Mouse (Mus musculus) kidney, embryonic 14.5 days (tissue): ENCODE measurements around the gene Elf5. TPM values are rescaled to one million over a fixed set of nuclear protein-coding genes. Genes with fewer than 3 reads are reported as not detected.

Experiments used
- ATAC-seq: fragments of 200-750 bp; cut with Nextera tagmentation; 2 replicates; pipeline ENCODE4 v1.8.0; 2017; ENCODE audit warnings: moderate number of reproducible peaks, mild to moderate bottlenecking, moderate TSS enrichment, moderate library complexity; ENCODE audit not compliant: low FRiP score, low TSS enrichment
- H3K27ac ChIP-seq: fragments of 300-500 bp; sonication (generic); 2 replicates; pipeline ENCODE4 v1.5.1; 2014; ENCODE audit warnings: low read depth, mild to moderate bottlenecking, low read length, moderate library complexity, mixed read lengths
- H3K27me3 ChIP-seq: fragments of 300-500 bp; sonication (generic); 2 replicates; pipeline ENCODE4 v1.6.1; 2014; ENCODE audit warnings: mild to moderate bottlenecking, low read length; ENCODE audit not compliant: control insufficient read depth, insufficient read depth
- H3K36me3 ChIP-seq: fragments of 300-500 bp; sonication (generic); 2 replicates; pipeline ENCODE4 v1.6.1; 2014; ENCODE audit warnings: low read length, mixed read lengths; ENCODE audit not compliant: control insufficient read depth, insufficient read depth
- H3K4me1 ChIP-seq: fragments of 300-500 bp; sonication (generic); 2 replicates; pipeline ENCODE4 v1.6.1; 2014; ENCODE audit warnings: low read length, mixed read lengths; ENCODE audit not compliant: control insufficient read depth, insufficient read depth
- H3K4me2 ChIP-seq: fragments of 300-500 bp; sonication (generic); replicated peaks from 2 replicates; pipeline ENCODE4 v1.6.1; 2014; ENCODE audit warnings: low read depth, mild to moderate bottlenecking, low read length
- H3K4me3 ChIP-seq: fragments of 300-500 bp; sonication (generic); 2 replicates; pipeline ENCODE4 v1.5.1; 2014; ENCODE audit warnings: mild to moderate bottlenecking, low read length
- H3K9ac ChIP-seq: fragments of 300-500 bp; sonication (generic); 2 replicates; pipeline ENCODE4 v1.6.1; 2014; ENCODE audit warnings: low read depth, mild to moderate bottlenecking, low read length, moderate library complexity
- H3K9me3 ChIP-seq: fragments of 300-500 bp; sonication (generic); 2 replicates; pipeline ENCODE4 v1.6.1; 2016; ENCODE audit warnings: low read length; ENCODE audit not compliant: control insufficient read depth
- WGBS: fragments of 180-500 bp; shearing (Covaris S2); extraction: QIAGEN DNeasy Blood & Tissue Kit; methylation state at CpG from one replicate; pipeline ENCODE4 v1.1.7; 2014; 5-methylcytosine and 5-hydroxymethylcytosine counted together
- polyA plus RNA-seq: library from polyadenylated mRNA; unstranded; fragments of >200 nt; fragmentation: Nextera tagmentation; extraction: Ambion mirVana; gene quantifications from 2 replicates; pipeline ENCODE4 v1.2.1, GENCODE M21; 2014

Gene Elf5
- polyA plus RNA-seq, 1 experiment from 2014 or later = 2.9 TPM

DNA sequence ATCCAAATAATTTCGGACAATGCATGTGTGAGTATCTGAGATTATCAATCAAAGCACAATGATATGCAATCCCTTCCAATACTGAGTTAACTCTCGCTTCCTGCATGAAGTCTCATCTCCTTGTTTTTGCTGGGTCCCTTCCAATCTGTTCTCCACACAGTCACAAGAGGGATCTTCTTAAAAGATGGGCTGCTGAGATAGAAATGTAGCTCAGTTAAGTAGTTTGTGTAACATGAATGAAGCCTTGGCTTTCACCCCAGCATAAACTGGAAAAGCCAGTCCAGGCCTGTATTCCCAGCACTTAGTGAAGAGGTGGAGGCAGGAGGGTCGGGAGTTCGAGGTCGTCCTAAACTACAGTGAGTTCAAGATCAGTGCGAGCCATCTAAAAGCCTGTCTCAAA lies 34.8 kb downstream of the Elf5 start:
- H3K9me3 ChIP-seq = no peaks in the 10 kb centered on the region
- WGBS = 94% methylated on average over 6 of the region's 6 CpGs

DNA sequence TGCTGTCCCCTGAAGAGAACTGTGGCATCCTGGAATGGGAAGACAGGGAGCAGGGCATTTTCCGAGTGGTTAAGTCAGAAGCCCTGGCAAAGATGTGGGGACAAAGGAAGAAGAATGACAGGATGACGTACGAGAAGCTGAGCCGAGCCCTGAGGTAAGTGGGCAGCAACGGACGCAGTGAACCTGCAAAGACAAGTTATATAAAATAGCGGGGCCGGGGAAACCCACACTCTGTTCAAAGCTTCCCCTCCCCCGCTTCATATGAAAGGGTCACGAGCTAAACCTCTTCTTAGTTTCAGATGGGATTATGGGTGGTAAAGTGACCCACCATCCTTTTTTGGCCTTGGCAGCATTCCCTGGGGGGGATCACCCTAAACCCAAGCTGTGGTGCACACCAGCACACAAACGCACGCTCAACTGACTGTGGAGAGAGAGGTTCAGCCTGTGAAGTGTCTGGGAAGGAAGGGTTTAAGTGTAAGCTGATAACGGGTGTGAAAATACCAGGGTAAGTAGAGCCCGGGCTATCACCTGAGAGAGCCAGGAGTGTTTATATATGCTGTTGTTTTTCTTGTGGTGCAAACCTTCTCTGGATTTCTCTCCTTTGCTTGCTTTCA lies 37.6 kb downstream of the Elf5 start:
- Histone ChIP-seq H3K9ac (no peak overlapping the region), H3K9me3 (no peaks in the 10 kb centered on the region), H3K4me1 (no peaks in the 10 kb centered on the region; the same call in 1 of the 2 replicates), H3K27me3 (no peaks in the 10 kb centered on the region), H3K4me3 (no peak overlapping the region), H3K27ac (no peak overlapping the region), H3K36me3 (peaks cover 10% of the 10 kb centered on the region), H3K4me2 (peak overlapping the region; percentile 23)
- WGBS = 19% methylated on average over 14 of the region's 14 CpGs
- ATAC-seq = peak; percentile 69

More for the DNA sequence above, 34.8 kb downstream of the Elf5 start:
- Histone ChIP-seq H3K27ac (no peak overlapping the region), H3K9ac (no peak overlapping the region), H3K4me1 (no peaks in the 10 kb centered on the region; the same call in 1 of the 2 replicates), H3K36me3 (no peaks in the 10 kb centered on the region), H3K4me2 (no peak overlapping the region), H3K4me3 (no peak overlapping the region), H3K27me3 (no peaks in the 10 kb centered on the region)
- no peak for ATAC-seq

DNA sequence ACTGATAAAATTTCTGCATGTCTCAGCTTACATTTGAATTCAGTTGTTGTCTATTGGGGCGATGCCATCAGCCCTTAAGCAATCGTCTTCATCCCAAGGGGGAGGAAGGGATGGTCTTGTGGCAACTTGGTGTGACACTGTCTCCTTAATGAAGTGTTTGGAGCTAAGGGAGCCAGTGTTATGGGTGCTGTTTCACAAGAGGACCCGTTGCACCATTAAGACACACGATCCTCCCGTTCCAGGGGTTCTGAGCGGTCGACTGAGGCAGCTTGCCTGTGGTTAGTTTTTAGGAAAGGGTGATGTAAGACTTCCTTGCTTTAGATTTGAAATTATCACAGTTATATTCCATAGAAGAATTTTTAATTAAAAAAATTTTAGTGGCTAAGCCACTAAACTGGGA lies 38.3 kb downstream of the Elf5 start:
- Histone ChIP-seq H3K36me3 (peaks cover 17% of the 10 kb centered on the region), H3K27me3 (no peaks in the 10 kb centered on the region), H3K4me2 (no peak overlapping the region), H3K9me3 (no peaks in the 10 kb centered on the region), H3K9ac (no peak overlapping the region), H3K27ac (no peak overlapping the region), H3K4me1 (no peaks in the 10 kb centered on the region; the same call in 1 of the 2 replicates), H3K4me3 (no peak overlapping the region)
- WGBS = 40% methylated on average over 7 of the region's 7 CpGs
- ATAC-seq = no peak

DNA sequence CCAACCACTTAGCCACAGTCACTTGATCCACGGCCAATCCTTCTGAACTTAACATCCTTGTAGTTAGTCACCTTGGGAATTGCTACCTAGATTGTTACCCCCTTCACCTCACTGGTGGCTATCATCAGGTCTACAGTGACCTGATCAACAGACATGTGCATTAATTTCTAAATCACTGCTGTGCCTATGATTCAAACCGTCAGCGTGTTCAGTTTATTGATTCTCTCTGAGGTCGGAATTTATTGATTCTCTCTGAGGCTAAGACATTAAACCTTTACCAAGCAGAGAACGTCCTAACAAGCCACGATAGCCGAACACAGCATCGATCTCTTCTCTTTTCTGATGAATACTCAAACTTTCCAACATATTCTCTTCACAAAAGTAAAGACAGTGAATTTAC lies 38.8 kb downstream of the Elf5 start:
- ATAC-seq = no peak
- H3K9ac ChIP-seq = no peak overlapping the region
- H3K27me3 ChIP-seq = no peaks in the 10 kb centered on the region
- no peaks in the 10 kb centered on the region for H3K9me3 ChIP-seq
- H3K4me3 ChIP-seq = no peak overlapping the region
- H3K4me2 ChIP-seq = no peak overlapping the region
- no peak overlapping the region for H3K27ac ChIP-seq
- no peaks in the 10 kb centered on the region; the same call in 1 of the 2 replicates for H3K4me1 ChIP-seq
- WGBS = 83% methylated on average over 8 of the region's 8 CpGs
- peaks cover 21% of the 10 kb centered on the region for H3K36me3 ChIP-seq

DNA sequence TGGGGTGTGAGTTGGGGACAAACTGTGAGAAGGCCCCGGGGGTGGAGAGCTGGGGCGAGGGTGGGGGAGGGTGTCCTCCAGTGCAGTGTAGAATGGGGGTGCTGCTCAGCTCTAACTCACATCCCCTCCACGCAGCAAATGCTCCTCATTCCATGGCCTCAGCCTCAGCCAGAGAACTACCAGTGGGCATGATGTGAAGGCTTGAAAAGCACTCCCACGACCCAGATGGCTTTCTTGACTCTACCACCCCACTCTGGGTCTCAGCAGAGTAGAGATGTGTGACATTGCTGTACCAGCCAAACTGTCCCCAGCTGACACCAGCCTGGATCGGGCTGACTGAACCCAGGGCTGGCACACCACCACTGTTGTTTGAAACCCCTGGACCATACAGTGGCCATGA lies 41.1 kb downstream of the Elf5 start:
- no peak overlapping the region for H3K4me2 ChIP-seq
- H3K4me1 ChIP-seq = no peaks in the 10 kb centered on the region; the same call in 1 of the 2 replicates
- H3K4me3 ChIP-seq = no peak overlapping the region
- no peak overlapping the region for H3K9ac ChIP-seq
- H3K36me3 ChIP-seq = peaks cover 33% of the 10 kb centered on the region
- no peak overlapping the region for H3K27ac ChIP-seq
- no peaks in the 10 kb centered on the region for H3K9me3 ChIP-seq
- H3K27me3 ChIP-seq = no peaks in the 10 kb centered on the region
- ATAC-seq = no peak
- 84% methylated on average over 5 of the region's 5 CpGs for WGBS

DNA sequence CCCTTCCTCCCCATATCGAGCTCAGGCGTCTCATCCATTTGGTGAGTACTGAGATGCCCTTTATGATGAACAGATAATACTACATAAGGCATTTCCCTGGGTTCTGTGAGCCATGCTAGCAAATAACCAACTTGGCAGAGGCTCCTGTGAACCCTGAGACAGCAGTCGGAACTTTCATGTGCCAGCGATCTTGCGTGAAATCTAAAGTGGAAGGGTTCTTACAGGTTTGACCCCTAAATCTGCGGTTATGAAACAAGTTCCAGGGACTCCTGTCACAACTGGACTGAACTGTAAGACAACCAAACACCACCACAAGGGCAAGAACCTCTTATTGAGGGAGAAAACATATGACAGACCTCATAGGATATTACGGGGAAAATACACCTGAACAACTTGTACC lies 44.3 kb downstream of the Elf5 start:
- no peaks in the 10 kb centered on the region for H3K27me3 ChIP-seq
- no peak overlapping the region for H3K4me2 ChIP-seq
- no peaks in the 10 kb centered on the region for H3K4me1 ChIP-seq
- H3K4me3 ChIP-seq = no peak overlapping the region
- no peak overlapping the region for H3K27ac ChIP-seq
- no peak overlapping the region for H3K9ac ChIP-seq
- no peak for ATAC-seq
- peaks cover 50% of the 10 kb centered on the region for H3K36me3 ChIP-seq
- WGBS = 93% methylated on average over 7 of the region's 7 CpGs
- no peaks in the 10 kb centered on the region for H3K9me3 ChIP-seq

DNA sequence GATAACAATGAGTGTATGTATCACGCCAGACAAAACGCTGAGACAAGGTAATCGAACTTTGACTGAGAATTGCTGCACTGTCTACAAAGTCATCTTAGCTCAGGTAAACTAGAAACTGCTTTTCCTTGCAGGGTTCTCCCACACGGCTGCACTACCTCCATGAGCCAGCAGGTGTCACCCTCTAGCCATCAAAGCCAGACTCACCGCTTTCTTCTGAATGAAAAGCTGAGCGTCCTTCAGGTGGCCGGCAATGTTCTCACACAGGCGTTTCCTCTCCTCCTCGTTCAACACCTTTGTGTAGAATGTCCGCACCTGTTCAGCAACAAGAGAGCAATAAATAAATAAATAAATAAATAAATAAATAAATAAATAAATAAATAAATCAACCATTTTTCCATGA lies 45.2 kb downstream of the Elf5 start:
- Histone ChIP-seq H3K4me1 (no peaks in the 10 kb centered on the region), H3K9ac (no peak overlapping the region), H3K27me3 (no peaks in the 10 kb centered on the region), H3K9me3 (no peaks in the 10 kb centered on the region), H3K27ac (no peak overlapping the region), H3K36me3 (peaks cover 50% of the 10 kb centered on the region), H3K4me2 (no peak overlapping the region), H3K4me3 (no peak overlapping the region)
- 21% methylated on average over 10 of the region's 10 CpGs for WGBS
- 0 out of 2 replicates have a peak, but pooled peaks have one; percentile 65 for ATAC-seq

DNA sequence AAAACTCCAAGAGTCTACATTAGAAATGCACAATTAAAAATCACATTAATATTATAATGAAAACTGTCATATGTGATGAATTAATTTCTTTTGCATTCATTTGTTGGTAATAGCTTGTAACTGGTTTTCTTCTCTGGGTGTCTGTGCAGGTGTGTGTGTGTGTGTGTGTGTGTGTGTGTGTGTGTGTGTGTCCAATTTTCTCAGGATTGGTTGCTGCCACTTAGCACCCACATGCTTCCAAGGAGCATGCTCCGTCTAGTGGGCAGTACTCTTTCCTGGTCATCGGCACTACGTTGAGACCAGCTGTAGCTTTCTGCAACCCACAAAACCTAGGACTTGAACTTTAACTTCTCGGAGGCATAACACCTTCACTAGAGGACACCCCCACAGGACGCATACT lies 45.6 kb downstream of the Elf5 start:
- Histone ChIP-seq H3K27ac (no peak overlapping the region), H3K9me3 (no peaks in the 10 kb centered on the region), H3K4me2 (no peak overlapping the region), H3K4me3 (no peak overlapping the region), H3K4me1 (0 out of 2 replicates have a peak, but pooled peaks cover 2% of the 10 kb centered on the region), H3K27me3 (no peaks in the 10 kb centered on the region), H3K9ac (no peak overlapping the region), H3K36me3 (peaks cover 50% of the 10 kb centered on the region)
- WGBS = 85% methylated on average over 5 of the region's 5 CpGs
- ATAC-seq = no peak

DNA sequence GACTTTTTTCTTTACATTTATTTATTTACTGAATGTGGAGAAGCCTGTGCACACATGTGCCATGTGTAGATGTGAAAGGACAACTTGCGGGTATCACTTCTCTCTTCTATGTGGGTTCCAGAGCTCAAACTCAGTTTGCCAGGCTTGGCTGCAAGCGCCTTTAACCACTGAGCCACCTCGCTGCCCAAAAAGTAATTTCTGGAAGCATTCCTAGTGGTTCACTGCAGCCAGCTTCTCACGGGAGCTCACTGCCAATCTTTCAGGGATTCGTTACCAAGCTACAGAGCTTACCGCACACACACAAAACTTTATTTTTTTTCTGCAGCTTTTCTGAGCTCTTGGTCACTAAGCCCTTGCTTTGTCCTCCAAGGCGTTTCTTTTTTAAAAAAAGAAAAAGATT lies 46.1 kb downstream of the Elf5 start:
- WGBS = 92% methylated on average over 7 of the region's 7 CpGs
- ATAC-seq = no peak
- Histone ChIP-seq H3K9ac (no peak overlapping the region), H3K9me3 (no peaks in the 10 kb centered on the region), H3K36me3 (peaks cover 50% of the 10 kb centered on the region), H3K27ac (no peak overlapping the region), H3K4me1 (0 out of 2 replicates have a peak, but pooled peaks cover 3% of the 10 kb centered on the region), H3K4me3 (no peak overlapping the region), H3K4me2 (no peak overlapping the region), H3K27me3 (no peaks in the 10 kb centered on the region)
